Mouse (Mus musculus) cerebellum, adult 9-10 months (tissue): Measurements from ENCODE around the gene Olfr748.
"Not testable (repeated sequence)": the region's sequence is repeated elsewhere in the genome, so short reads cannot be mapped to it uniquely, and the experiment has no call there.

Experiments used
- DNase-seq: peaks from one replicate; pipeline ENCODE4 v3.0.0; 2022

Olfr748 gene

DNA sequence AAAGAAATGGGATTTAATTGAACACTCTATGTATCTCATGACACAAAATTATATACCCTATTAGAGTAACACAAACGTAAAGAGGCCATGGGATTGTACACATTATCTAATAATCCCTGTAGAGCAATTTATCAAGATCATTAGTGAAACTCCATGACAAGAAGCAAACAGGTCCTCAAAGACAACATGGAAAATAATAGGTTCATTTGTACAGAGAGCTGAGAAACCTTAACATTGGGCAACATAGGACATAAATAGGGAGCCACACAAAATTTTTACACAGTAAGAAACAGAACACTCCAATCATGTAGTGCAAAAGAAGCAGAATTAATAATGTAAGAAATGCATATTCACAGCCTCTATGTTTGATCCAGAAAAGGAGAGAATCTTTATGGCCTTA is at the start of gene Olfr748:
Gene Olfr748, plus strand, starts transcription at position 301 of the 400 bp plus-strand sequence.
- no peak for DNase-seq

DNA sequence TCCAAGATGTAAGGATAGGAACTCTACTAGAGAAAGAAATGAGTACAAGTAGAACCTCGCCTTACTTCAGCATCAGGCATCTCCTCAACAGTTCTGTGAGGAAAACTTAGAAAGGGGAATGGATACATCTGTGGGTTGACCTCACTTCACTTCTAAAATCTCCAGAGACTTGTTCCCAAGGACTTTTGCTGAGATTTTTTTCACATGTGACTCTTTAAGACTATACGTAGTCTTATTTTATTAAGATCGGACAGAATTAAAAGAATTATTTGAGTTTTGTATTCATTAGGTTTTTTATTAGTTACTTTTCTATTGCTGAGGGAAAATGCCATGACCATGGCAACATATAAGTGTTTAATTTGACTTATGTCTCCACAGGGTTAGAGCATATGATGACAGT is 14.1 kb upstream of the Olfr748 start, which contains the start of gene Olfr747:
Gene Olfr747, minus strand, starts transcription at position 101 of the 400 bp plus-strand sequence.
- no peak for DNase-seq

DNA sequence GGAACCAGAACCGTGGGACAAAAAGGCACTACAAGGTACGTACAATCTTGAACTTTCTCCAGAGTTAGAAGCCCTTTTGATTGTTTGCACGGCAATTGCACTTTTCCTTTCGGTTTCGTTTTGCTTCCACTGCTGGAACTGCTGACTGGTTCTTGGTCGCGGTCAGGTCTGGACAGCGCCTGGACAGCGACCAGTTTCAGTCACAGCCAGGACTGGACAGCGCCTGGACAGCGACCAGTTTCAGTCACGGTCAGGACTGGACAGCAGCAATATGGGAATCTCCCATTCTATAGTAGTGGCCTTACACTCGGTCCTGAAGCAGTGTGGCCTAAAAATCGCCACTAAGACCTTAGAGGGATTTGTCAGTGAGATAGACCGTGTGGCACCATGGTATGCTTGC is 12.7 kb downstream of the Olfr748 start:
- DNase-seq, result not testable (repeated sequence)

DNA sequence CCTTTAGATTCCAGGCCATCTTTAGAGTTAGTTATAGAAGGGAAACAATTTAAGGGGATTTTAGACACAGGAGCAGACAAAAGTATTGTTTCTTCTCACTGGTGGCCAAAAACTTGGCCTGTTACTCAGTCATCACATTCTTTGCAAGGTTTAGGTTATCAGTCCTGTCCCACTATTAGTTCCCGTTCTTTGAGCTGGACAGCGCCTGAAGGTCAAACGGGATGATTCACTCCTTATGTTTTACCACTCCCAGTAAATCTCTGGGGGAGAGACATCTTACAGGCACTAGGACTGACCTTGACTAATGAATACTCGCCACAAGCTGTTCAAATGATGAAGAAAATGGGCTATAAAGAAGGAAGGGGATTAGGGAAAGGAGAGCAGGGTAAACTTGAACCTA is 15.2 kb downstream of the Olfr748 start:
- not testable (repeated sequence) for DNase-seq

DNA sequence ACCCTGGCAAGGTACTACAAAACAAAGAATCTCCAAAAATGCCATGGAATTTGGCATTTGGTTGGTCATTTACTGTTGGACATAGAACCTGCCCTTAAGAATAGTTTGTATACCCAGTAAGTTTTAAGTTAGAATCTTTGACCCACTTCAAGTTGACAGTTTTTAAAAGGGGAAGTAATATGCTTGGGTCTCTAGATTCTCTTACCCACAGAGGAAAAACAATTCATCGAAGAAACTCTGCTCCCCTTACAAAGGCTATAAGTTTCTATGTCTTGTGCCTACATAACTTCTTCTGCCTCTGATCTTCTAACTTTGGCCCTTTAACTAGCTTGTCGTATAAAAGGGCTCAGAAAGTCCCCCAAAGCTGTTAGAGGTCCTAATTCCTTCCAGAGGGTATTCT is 33.2 kb downstream of the Olfr748 start:
- no peak for DNase-seq

DNA sequence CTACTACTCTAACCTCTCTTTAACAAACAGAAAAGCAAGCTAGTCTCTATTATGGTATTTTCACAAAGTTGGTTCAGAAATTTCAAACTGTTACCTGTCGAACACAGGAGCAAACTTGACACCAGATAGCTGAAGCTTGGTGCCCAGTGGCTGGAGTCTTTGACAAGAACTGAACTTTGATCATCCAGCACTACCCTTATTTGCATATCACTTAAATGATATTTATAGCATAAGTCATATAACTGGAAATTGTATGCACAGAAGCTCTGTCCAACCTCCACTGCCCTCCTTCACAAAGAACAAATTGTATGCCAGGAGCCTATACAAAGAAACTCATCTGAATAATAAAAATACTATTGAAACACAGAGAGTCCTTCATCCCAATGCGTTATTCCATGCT is 34.4 kb downstream of the Olfr748 start:
- no peak for DNase-seq

DNA sequence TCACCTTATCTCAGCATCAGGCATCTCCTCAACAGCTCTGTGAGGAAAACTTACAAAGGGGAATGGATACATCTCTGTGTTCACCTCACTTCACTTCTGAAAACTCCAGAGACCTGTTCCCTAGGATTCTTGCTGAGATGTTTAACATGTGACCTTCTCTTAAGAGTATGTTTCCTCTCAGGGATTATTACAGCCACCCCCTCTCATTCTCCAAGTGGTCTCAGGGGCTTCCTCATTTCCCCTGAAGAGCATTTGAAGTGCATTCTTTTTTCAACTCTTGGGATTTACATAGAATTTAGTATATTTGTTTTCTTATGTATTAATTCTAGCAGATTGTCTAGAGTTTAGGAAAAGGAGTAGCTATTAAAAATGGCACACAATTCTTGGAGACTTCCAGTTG is 37.8 kb downstream of the Olfr748 start, which contains the start of gene Olfr749:
Gene Olfr749, minus strand, starts transcription at position 101 of the 400 bp plus-strand sequence.
- DNase-seq, result no peak

DNA sequence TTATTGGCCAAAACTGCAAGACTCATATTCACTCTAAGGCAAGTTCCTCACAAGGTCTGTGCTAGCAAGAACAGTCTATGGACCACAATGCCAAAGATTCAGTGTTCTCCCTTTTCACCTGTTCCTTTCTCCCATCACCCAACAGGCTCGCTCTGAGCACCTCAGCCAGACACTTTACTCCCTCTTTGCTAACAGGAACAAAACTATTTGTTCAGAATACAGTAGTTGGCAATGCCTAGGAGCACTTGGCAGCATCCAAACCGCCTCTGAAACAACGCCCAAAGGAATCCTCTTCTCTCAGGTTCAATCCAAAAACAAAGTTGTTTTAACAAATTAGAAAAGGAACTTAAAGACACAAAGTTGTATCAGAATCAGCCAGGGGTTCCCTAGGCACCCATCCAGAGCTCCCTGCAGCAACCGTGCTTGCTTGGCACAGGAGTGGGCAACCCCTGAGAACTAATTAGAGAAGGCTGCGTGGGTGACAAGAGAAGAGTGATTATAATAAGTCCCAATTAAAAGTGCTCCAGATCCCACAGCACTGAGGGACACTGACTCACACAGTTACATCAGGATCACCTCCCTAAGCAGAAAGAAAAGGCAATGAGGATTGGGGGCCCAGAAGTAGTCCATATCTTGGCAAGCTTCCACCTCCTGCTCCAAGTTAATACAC is 51.4 kb downstream of the Olfr748 start:
- no peak for DNase-seq
